Mouse (Mus musculus): Measurements from ENCODE around the gene Zdhhc22. TPM values are rescaled to one million over a fixed set of nuclear protein-coding genes. Genes with fewer than 3 reads are reported as not detected.

Gene Zdhhc22
- total RNA-seq, 4 experiments from 2014 or later, result not detected

- no peak for DNase-seq (ENCODE audit: low spot score in 2 of 2)
These were observed 5.7 kb upstream of the Zdhhc22 start for GRCm38 (mm10) chr12:86995931-86996330.

GRCm38 (mm10) chr12:86994776-86995175 lies 4.5 kb upstream of the Zdhhc22 start:
- DNase-seq (ENCODE audit: low spot score in 2 of 2), result no peak

GRCm38 (mm10) chr12:86994166-86994565 lies 3.9 kb upstream of the Zdhhc22 start:
- no peak for DNase-seq (ENCODE audit: low spot score in 2 of 2)

- no peak for DNase-seq (ENCODE audit: low spot score in 2 of 2)
These were observed 503 bp upstream of the Zdhhc22 start for GRCm38 (mm10) chr12:86990755-86991110.

GRCm38 (mm10) chr12:86989378-86989777 lies 852 bp downstream of the Zdhhc22 start:
- no peak for DNase-seq (ENCODE audit: low spot score in 2 of 2)

- no peak for DNase-seq (ENCODE audit: low spot score in 2 of 2)
These were observed 2.0 kb downstream of the Zdhhc22 start for GRCm38 (mm10) chr12:86988227-86988626.

- no peak for DNase-seq (ENCODE audit: low spot score in 2 of 2)
These were observed 3.7 kb downstream of the Zdhhc22 start for GRCm38 (mm10) chr12:86986562-86986961.

- no peak for DNase-seq (ENCODE audit: low spot score in 2 of 2)
These were observed 6.1 kb downstream of the Zdhhc22 start for GRCm38 (mm10) chr12:86984194-86984555.

- DNase-seq (ENCODE audit: low spot score in 2 of 2), result peak; percentile 65 to 70
These were observed 6.6 kb downstream of the Zdhhc22 start for GRCm38 (mm10) chr12:86983470-86984193.

- no peak for DNase-seq (ENCODE audit: low spot score in 2 of 2)
These were observed 9.1 kb downstream of the Zdhhc22 start for GRCm38 (mm10) chr12:86981180-86981579.

- DNase-seq (ENCODE audit: low spot score in 2 of 2), result no peak
These were observed 12.4 kb downstream of the Zdhhc22 start for GRCm38 (mm10) chr12:86977833-86978232.

GRCm38 (mm10) chr12:86976511-86977168 lies 13.6 kb downstream of the Zdhhc22 start:
- DNase-seq (ENCODE audit: low spot score in 2 of 2), result no peak

GRCm38 (mm10) chr12:86975761-86976160 lies 14.5 kb downstream of the Zdhhc22 start:
- no peak for DNase-seq (ENCODE audit: low spot score in 2 of 2)

- peak; percentile 69 to 73 for DNase-seq (ENCODE audit: low spot score in 2 of 2)
These were observed 15.6 kb downstream of the Zdhhc22 start for GRCm38 (mm10) chr12:86974387-86975288.

- no peak for DNase-seq (ENCODE audit: low spot score in 2 of 2)
These were observed 16.5 kb downstream of the Zdhhc22 start for GRCm38 (mm10) chr12:86973706-86974105.

GRCm38 (mm10) chr12:86973216-86973615 lies 17.0 kb downstream of the Zdhhc22 start:
- peak in 1 of 2 experiments; percentile 26 for DNase-seq (ENCODE audit: low spot score in 2 of 2)

GRCm38 (mm10) chr12:86971089-86971488 lies 19.1 kb downstream of the Zdhhc22 start:
- DNase-seq (ENCODE audit: low spot score in 2 of 2), result no peak

GRCm38 (mm10) chr12:86969220-86969601 lies 21.0 kb downstream of the Zdhhc22 start:
- no peak for DNase-seq (ENCODE audit: low spot score in 2 of 2)

GRCm38 (mm10) chr12:86968468-86969219 lies 21.6 kb downstream of the Zdhhc22 start:
- DNase-seq (ENCODE audit: low spot score in 2 of 2), result no peak

- no peak for DNase-seq (ENCODE audit: low spot score in 2 of 2)
These were observed 24.9 kb downstream of the Zdhhc22 start for GRCm38 (mm10) chr12:86965237-86965799.
